Mouse (Mus musculus): ENCODE measurements around the gene Pttg1ip.

GRCm38 (mm10) chr10:77623639-77624400 lies 42.3 kb downstream of the Pttg1ip start:
- TF ChIP-seq HCFC1 (IDR thresholded peaks at IDR 0.05; ENCODE audit: borderline replicate concordance, insufficient read depth, low read length) (no peak), CHD2 (IDR thresholded peaks at IDR 0.05; ENCODE audit: low read depth, low read length) (no peak), ZNF384 (IDR thresholded peaks at IDR 0.05; ENCODE audit: low read depth, low read length) (no peak)
